Mouse (Mus musculus): ENCODE data around the gene Ptpn11. TPM values are rescaled to one million over a fixed set of nuclear protein-coding genes. Genes with fewer than 3 reads are reported as not detected.

Ptpn11 gene
- 10 to 100 TPM; 35.9 to 37.9 TPM for total RNA-seq (2023)

GRCm38 (mm10) chr5:121190836-121191583, at the start of gene Ptpn11:
TSS of gene Ptpn11 (minus strand) at chr5:121191397.

GRCm38 (mm10) chr5:121219980-121220731, 29.0 kb upstream of the Ptpn11 start, which contains the start of gene Hectd4:
TSS of gene Hectd4 (plus strand) at chr5:121220219.

GRCm38 (mm10) chr5:121204132-121205089, 13.2 kb upstream of the Ptpn11 start, which contains the start of gene Rpl6:
TSS of gene Rpl6 (plus strand) at chr5:121204481.

Other genes starting within 250 kb of the Ptpn11 start
- under 1 TPM; 0.24 to 0.42 TPM for gene Rph3a, start 181.3 kb downstream of the Ptpn11 start, total RNA-seq (2023)
- 100 to 1,000 TPM; 682 to 717 TPM for gene Rpl6, start 13.1 kb upstream of the Ptpn11 start, total RNA-seq (2023)
- gene Hectd4, start 28.8 kb upstream of the Ptpn11 start, total RNA-seq (2023): 10 to 100 TPM; 35.1 to 41.1 TPM
- gene Trafd1, start 194.2 kb upstream of the Ptpn11 start, total RNA-seq (2023): 100 to 1,000 TPM; 109 to 116 TPM
- gene Naa25, start 206.5 kb upstream of the Ptpn11 start, total RNA-seq (2023): 10 to 100 TPM; 10.8 to 11.5 TPM

All from neutrophil, adult 83 days (primary cell).